Mouse (Mus musculus): ENCODE measurements around the gene Cabp2.
"Not testable (repeated sequence)": the region's sequence is repeated elsewhere in the genome, so short reads cannot be mapped to it uniquely, and the experiment has no call there.

The Cabp2 gene

DNA sequence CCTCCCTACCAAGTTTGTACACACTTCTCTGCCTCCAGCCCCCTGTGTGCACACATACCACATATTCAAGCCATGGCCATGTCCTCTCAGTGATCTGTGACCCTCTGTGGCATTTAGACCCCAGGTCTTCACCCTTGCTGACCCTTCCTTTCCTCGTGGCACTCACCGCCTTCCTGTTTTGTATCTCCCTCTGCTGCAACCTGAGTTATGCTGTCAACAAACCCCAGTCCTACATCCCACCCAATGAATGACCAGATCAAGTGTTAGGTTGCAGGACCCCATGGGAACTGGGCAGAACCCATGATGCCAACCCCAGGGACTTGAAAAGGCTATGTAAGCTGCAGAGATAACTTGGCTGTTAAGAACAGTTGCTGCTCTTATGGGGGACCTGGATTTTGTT is 20.7 kb downstream of the Cabp2 start:
- DNase-seq (ENCODE audit: low spot score), result no peak

DNA sequence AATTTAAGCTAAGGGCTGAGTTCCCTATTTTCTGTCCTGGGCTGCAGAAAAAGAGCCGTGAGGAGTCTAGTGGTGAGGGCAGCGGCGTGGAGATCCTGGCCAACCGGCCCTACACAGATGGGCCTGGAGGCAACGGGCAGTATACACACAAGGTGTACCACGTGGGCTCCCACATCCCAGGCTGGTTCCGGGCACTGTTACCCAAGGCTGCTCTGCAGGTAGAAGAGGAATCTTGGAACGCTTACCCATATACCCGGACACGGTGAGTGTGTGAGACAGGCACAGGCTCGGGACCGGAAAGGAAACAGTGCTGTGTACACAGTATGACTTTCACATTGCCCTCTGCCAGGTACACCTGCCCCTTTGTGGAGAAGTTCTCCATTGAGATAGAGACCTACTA is 21.2 kb downstream of the Cabp2 start:
- no peak for DNase-seq (ENCODE audit: low spot score)

DNA sequence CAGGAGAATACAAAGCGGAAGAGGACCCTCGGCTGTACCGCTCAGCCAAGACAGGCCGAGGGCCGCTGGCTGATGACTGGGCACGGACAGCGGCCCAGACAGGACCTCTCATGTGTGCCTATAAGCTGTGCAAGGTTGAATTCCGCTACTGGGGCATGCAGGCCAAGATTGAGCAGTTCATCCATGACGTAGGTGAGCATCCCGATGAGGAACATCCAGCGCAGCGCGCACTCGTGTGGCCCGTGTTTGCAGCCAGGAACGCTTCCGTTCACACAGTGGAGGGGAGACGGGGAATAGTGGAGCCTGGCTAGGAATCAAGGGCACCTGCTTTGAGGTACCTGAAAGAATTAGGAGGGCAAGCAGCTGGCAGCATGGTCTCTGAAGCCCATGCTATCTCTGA is 21.9 kb downstream of the Cabp2 start:
- no peak for DNase-seq (ENCODE audit: low spot score)

DNA sequence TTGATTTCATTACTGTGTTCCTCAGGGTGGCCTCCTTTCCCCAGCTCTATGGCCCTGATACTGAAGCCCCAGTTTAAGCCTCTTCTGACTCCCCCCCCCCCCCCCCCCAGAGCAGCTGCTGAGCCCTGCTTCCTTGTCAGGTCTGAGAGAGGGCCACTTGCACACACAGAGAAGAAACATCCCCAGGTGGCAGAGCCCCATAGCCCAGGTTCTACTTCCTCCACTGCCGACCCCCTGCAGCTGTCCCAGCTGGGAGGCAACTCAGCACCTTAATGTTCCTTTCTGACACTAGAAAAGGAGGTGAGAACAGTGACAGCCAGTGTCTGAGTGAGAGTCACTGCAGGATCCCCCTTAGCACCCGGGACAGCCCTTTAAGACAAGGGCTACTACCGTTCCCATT is 22.4 kb downstream of the Cabp2 start:
- no peak for DNase-seq (ENCODE audit: low spot score)

DNA sequence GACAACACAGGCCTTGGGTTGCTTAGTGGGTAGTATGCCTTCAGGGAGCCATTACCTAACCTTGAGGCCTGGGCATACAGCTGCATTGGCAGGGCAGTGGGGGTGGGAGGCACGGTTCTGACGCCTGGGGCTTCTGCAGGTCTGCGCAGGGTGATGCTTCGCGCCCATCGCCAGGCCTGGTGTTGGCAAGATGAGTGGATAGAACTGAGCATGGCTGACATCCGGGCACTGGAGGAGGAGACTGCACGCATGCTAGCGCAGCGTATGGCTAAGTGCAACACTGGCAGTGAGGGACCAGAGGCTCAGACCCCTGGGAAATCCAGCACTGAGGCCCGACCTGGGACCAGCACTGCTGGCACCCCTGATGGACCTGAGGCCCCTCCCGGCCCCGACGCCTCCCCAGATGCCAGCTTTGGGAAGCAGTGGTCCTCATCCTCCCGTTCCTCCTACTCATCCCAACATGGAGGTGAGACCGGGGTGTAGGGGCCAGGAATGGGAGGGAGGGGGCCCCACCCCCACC is 23.4 kb downstream of the Cabp2 start:
- DNase-seq (ENCODE audit: low spot score), result no peak

DNA sequence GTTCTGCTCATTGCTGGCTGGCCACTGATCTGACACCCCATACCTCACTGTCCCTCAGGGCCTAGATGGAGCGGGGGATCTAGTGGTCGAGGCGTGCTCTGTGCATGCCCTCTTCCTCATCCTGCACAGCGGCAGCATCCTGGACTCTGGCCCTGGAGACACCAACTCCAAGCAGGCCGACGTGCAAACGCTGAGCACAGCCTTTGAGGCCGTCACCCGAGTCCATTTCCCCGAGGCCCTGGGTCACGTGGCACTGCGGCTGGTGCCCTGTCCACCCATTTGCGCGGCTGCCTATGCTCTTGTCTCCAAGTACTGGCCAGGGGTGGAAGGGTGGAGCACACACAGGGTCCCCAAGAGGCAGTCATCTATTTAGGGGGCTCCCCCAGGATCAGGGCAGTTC is 25.3 kb downstream of the Cabp2 start:
- no peak for DNase-seq (ENCODE audit: low spot score)

DNA sequence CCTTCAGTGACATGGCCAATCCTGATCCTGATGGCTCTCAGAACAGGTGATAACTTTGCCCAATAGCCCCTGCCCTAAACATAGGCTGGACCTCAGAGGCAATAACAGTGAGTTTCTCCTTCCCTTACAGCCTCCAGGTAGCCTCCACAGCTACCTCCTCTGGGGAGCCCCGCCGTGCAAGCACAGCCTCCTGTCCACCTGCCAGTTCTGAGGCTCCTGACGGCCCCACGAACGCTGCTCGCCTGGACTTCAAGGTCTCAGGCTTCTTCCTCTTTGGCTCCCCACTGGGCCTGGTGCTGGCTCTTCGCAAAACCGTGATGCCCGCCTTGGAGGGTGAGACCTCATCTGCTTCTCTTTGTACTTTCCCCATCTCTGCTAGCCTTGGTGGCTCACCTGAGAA is 27.2 kb downstream of the Cabp2 start:
- DNase-seq (ENCODE audit: low spot score), result no peak

DNA sequence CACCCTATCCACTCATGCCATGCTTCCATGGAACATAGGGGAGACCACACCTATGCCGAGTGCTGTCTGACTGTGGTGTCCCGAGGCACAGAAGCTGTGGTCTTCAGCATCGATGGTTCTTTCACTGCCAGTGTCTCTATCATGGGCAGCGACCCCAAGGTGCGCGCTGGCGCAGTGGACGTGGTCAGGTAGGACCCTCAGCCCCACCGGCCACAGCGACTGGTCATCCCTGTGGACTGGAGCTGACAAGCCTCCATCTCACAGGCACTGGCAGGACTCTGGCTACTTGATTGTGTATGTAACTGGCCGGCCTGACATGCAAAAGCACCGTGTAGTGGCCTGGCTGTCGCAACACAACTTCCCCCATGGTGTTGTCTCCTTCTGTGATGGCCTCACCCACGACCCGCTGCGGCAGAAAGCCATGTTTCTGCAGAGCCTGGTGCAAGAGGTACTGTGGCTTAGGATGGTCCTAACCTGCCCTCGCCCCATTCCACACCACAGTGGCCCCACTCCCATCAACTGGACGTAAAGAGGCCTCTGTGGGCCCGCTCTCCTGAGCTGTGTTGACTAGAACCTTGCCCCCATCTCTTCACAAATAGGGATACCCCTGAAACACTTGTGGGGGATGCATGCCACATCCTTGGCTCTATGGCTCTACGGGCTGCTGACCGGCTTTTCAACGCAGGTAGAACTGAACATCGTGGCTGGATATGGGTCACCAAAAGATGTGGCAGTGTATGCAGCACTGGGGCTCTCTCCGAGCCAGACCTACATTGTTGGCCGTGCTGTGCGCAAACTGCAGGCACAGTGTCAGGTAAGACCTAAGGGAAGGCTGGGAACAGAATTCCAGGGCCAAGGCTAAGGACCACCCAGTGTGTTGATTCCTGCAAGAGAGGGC is 30.9 kb downstream of the Cabp2 start:
- no peak for DNase-seq (ENCODE audit: low spot score)

DNA sequence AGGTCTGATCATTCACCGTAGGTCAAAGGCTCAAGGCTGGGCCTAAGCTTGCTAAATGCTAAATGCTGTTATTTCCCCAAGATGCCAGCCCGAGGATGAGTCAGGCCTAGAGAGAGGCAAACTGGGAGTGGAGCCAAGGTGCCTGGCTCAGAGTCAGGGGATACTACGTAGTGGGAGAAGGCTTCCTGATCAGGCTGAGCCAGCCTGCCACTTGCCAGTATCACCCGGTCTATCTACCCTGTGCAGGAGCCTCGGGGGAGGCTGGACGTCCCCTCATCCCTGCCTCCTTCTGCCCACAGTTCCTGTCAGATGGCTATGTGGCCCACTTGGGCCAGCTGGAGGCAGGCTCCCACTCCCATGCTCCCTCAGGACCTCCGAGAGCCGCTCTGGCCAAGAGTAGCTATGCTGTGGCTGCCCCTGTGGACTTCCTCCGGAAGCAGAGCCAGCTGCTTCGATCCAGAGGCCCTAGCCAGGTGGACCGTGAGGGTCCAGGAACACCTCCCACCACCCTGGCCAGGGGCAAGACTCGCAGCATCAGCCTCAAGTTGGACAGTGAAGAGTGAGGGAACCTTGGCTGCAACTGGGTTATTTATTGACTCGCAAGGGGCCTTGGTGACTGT is 31.9 kb downstream of the Cabp2 start:
- no peak for DNase-seq (ENCODE audit: low spot score)

DNA sequence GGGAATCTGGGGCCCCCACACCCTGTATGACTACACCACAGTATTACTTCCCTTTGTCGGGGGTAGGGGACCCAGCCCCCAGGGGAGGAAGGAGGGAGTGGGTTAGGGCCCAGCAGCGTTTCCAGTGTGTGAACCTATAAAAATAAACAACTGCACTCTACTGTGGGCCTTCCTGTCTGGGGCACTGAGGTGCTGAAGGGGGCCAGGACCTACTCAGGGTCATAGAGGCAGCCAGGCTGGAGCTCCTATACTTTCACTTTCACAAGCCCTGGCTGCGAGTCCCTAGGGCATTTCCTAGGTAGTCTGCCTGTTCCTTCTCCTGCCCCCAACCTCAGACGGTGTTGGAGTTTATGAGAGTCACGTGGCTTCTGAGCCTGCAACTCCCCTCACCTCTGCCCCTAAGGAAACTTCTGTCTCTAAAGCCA is 32.4 kb downstream of the Cabp2 start:
- peak; percentile 48 for DNase-seq (ENCODE audit: low spot score)

DNA sequence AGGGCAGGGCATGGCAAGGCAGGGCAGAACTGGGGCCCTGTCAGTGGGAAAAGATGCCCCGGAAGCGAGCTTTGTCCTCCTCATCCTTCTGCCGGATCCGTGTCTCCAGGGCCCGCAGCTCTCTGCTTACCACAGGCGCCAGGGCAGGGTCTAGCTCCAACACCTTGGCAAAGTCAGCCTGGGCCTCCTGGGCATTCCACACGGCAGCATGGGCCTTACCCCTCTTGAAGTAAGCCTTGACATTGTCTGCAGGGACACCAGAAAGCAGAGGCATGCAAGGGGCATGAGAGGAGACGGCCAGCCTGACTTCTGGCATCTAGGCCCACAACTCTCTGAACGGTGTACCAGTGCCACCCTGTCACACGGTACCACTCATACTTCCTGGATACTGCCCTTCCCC is 33.2 kb downstream of the Cabp2 start:
- DNase-seq (ENCODE audit: low spot score), result no peak

DNA sequence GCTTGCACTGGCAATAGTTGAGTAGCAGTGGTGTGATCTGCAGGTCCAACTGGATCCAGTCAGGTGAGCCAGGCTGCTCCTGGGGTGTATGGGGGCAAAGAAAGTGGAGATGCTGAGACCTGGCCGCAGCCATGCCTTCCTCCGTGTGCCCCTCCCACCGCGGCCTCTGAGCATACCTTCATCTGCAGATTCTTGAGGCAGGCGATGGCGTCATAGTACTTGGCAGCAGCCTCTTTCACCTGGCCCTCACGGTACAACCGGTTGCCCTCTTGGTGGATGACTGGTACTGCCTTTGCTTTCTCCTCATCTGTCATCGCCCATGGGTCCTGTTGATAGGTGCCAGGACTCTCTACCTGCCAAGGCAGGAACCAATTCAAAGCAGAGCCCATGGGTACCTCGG is 33.8 kb downstream of the Cabp2 start:
- DNase-seq (ENCODE audit: low spot score), result no peak

DNA sequence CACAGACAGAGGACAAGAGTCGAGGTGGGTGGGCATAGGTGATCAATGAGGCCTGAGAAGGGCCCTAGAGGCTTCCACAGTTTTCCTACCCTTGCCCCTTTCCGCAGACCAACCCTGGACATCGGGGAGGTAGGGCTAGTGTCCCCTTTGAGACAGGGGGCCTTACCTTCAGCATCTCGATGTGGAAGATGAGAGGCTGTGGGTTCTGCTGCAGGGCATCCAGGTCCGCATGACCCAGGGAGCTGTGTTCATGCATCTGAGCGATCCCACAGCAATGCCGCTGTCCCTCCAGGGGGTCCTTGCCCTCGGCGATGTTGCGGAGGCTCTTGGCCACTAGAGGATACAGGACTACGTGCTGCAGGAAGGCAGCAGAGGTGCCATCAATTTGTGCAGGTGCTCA is 34.4 kb downstream of the Cabp2 start:
- no peak for DNase-seq (ENCODE audit: low spot score)

DNA sequence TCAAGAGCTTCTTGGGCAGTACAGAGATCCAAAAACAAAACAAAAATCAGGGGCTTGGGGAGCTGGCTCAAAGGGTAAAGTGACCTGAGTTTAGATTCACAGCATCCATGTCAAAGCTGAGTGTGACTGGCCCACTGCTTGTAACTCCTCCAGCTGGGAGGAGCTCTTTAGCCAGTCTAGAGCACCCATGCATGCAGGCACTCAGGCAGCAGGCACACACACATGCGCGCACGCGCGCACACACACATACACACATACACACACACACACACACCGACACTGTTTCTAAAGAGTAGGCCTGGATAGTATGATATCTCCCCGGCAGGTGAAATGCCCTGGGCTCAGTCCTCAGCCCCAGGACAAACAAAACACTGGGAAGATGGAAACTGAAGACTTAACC is 35.6 kb downstream of the Cabp2 start:
- DNase-seq (ENCODE audit: low spot score), result no peak

DNA sequence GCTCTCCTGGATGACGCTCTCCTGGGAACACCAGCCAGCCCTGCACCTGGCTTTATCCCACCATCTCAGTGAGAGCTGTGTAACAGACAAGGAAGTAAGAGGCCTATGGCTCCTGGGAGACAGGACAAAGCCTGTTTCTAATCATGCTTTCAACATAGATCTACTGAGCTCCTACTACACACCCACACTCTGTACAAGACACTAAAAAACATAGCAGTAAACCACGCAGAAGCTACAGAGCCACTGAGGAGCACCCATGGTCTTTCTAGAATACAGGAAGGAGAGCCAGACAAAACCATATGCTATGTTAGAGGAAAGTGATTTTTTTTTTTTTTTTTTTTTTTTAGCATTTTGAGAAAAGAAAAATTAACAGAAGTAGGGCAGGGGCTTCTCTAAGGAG is 37.0 kb downstream of the Cabp2 start:
- no peak for DNase-seq (ENCODE audit: low spot score)

DNA sequence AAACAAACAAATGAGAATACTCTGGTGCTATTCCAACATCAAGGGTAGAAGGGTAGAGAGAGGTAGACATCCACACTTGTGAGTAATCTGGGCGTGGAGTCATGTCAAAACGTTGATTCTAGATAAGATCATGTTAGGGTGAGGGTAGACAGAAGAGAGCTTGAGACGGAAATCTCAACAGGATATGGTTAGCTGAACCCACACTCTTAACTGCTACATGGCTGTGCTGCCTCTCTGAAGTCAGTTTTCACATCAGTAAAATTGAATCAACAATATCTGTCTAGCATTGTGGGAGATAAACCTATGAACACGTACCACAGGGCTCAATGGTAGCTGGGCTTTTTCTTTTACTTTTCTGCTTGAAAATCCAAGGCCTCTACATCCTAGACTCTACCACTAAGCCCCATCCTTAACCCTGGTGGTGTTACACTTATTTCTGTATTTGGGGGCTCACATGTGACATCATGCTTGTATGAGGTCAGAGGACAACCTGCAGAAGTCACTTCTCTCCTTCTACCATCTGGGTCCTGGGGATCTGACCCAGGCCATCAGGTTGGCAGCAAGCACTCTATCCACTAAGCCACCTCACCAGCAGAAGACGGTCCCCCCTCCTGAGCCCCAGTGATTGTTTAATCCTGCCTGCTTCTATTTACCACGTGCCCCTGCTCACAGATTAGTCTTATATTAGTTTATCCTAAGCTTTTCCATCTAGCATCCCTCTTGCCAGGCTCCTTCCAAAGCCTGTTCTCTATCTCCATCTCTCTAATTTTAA is 38.5 kb downstream of the Cabp2 start:
- DNase-seq (ENCODE audit: low spot score), result no peak

DNA sequence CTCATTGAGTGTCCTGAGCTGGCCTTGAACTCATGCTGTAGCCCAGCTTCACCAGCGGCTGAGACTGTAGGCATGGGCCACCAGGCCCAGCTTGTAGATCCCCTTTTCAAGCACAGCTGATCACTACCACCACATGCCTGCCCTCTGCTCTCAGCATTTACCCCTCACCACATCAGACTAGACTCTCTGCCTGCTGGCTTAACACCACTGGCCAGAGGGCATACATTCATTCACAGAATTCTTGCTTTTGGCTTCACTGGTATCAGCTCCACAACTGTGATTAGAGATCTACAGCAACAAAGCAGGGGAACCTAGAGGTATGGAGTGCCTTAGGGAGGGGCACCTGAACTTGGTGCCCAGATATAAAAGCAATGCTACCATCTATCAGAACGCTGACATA is 39.1 kb downstream of the Cabp2 start:
- no peak for DNase-seq (ENCODE audit: low spot score)

DNA sequence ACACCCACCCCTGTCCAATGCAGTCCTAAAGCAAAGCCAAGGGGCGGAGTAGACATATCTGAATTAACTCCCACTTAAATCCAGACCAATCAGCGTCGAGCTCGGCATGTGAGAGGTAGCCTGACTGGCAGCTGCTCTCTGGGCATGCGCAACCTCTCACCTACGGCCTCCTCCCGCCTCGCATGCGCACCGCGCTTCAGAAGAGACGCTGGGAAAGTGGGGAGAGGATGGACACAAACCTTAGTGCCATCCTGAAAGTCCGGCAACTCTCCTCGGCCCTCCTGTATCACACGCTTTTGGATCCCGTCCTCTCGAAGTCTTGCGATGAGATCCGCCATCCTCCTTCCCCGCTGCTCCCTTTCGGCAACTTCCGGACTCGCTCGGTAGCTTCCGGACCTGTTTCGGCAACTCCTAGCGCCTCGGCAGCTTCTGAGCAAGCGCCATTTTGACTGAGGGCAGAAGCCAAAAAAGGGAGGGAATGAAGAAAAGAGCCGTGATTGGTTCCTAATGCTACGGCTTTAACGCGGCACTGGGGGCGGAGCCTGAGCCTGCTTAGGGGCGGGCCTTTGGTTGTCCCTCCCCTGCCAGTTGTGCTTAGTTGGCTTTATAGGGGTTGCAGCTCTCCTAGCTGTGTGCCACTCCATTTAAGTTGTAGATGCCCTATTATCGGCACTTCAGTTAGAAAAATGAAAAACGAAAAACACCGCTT is 39.9 kb downstream of the Cabp2 start:
- peak; percentile 98 for DNase-seq (ENCODE audit: low spot score)

DNA sequence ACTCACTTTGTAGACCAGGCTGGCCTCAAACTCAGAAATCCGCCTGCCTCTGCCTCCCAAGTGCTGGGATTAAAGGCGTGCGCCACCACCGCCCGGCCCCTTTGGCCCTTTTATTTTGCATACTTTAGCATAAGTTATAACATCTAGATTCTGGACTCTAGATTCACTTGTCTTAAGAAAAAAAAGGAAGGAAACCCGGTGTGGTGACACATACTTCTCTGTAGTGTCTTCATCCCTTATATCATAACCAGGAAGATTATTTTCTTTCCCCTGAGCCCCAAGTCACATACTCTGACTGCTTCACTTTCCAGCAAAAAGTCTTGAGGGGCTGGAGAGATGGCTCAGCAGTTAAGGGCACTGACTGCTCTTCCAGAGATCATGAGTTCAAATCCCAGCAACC is 40.5 kb downstream of the Cabp2 start:
- not testable (repeated sequence) for DNase-seq (ENCODE audit: low spot score)

DNA sequence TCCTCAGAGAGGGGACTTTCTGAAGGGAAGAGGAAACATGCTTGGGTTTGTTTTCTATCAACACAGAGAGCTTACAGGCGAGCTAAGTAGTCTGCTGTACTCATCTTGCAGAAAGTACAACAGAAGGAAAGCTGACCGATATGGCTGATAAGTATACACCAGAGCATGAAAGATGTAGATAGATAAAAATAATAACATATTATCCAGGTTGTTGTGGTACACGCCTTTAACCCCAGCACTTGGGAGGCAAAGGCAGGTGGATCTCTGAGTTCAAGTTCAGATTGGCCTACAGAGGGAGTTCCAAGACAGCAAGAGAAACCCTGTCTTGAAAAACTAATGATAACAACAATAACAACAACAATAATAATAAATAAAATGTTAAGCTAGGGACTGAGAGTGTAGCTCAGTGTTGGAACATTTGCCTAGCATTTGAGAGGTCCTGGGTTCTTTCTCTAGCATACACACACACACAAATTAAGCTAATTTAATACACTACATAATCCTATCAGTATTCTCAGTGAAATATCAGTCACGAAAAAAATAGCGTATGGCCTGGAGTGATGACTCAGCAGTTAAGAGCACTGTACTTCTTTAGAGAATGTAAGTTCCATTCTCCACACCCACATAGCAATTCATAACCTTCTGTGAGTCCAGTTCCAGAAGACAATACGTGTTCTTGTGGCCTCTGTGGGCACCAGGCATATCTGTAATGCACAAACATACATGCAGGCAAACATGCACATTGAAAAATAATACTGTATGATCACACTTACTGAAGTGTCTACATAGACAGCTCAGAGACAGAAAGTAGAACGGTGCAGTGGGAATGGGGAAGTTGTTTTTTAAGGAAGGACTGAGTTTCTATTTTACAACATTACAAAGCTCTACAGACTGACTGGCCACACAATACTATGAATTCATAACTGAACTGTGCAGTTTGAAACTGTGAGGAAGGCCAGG is 41.3 kb downstream of the Cabp2 start:
- DNase-seq (ENCODE audit: low spot score), result no peak

DNA sequence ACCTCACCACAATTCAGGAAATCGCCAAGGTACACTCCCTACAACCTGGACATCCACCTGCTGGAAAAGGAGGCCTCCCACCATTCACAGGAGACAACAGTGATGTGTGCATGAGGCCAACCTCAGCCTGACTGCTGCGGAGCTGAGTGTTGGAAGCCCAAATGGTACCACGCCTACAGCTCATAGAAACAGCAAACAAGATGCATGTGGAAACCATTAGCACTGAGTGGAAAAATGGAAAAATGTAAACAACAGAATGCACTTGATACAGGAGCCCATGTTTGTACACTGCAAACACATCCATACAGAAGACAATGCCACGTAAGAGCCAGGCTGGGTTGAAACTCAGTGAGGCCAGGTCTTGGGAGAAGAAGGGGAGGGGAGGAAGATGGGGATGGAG is 43.1 kb downstream of the Cabp2 start:
- DNase-seq (ENCODE audit: low spot score), result no peak
